13 mouse cellular contexts compared by ENCODE assay signal in genomic region chr13:9578456-9578855, GRCm38 (mm10).
DNase-seq lines count a peak whose midpoint lies in the region; ATAC-seq and TF ChIP-seq lines count a peak whose summit lies in the region.
"Had no signal": no experiment of that assay in that cellular context is flagged by ENCODE, and none has a peak within 500 bp of the region (broad histone marks: within the 10 kb centered on the region; RNA-seq: fewer than 3 reads in every experiment).

No protein-coding gene starts in this region.

- peak; percentile 11 for DNase-seq in kidney, adult 11 months
- DNase-seq in adipocyte (ENCODE audit: low spot score), result peak; percentile 94
- DNase-seq in heart, adult 9 months (ENCODE audit: low spot score in 2 of 2), result peak; percentile 56 to 57
- peak; percentile 28 for DNase-seq in lung, adult 2 months
- no peak for DNase-seq in embryo, embryonic 10 days (ENCODE audit: low spot score)

- H3K36me3 ChIP-seq in kidney, embryonic 16.5 days (ENCODE audit: insufficient read depth, low read length), result 0 out of 2 replicates have a peak, but pooled peaks cover 2% of the 10 kb centered on the region
- H3K36me3 ChIP-seq in forebrain, embryonic 15.5 days, result peaks cover 6% of the 10 kb centered on the region; the same call in 1 of the 2 replicates
- H3K36me3 ChIP-seq: embryonic facial prominence, embryonic 10.5 days; stomach, embryonic 15.5 days had no signal

- no peak overlapping the region for H3K27ac ChIP-seq in kidney, embryonic 16.5 days (ENCODE audit: low read length)
- H3K27ac ChIP-seq in forebrain, embryonic 15.5 days (replicated peaks), result no peak overlapping the region
- H3K27ac ChIP-seq: embryonic facial prominence, embryonic 10.5 days; heart, embryonic 13.5 days; limb, embryonic 10.5 days; stomach, embryonic 15.5 days had no signal

- no peak overlapping the region for H3K4me3 ChIP-seq in kidney, embryonic 16.5 days (ENCODE audit: low read length)
- no peak overlapping the region for H3K4me3 ChIP-seq in lung, adult 2 months (replicated peaks; ENCODE audit: extremely low read depth, low read depth, low read length)
- H3K4me3 ChIP-seq in forebrain, embryonic 15.5 days, result no peak overlapping the region
- H3K4me3 ChIP-seq: embryonic facial prominence, embryonic 10.5 days; heart, embryonic 13.5 days; limb, embryonic 10.5 days; stomach, embryonic 15.5 days had no signal

- WGBS in kidney, embryonic 16.5 days, result 79% methylated on average over 4 of the region's 4 CpGs
- 62% methylated on average over 4 of the region's 4 CpGs for WGBS in lung, adult 2 months
- 88% methylated on average over 4 of the region's 4 CpGs for WGBS in forebrain, embryonic 15.5 days

- TF ChIP-seq CTCF in lung, adult 2 months (IDR thresholded peaks at IDR 0.05; ENCODE audit: insufficient read depth, low read length), result no peak

- no peaks in the 10 kb centered on the region for H3K27me3 ChIP-seq in kidney, embryonic 16.5 days (ENCODE audit: insufficient read depth, low read length)
- no peaks in the 10 kb centered on the region for H3K27me3 ChIP-seq in forebrain, embryonic 15.5 days
- H3K27me3 ChIP-seq: heart, embryonic 13.5 days; stomach, embryonic 15.5 days had no signal

- H3K9me3 ChIP-seq in kidney, embryonic 16.5 days (ENCODE audit: low read length), result no peaks in the 10 kb centered on the region
- no peaks in the 10 kb centered on the region for H3K9me3 ChIP-seq in forebrain, embryonic 15.5 days
- H3K9me3 ChIP-seq: embryonic facial prominence, embryonic 10.5 days; heart, embryonic 13.5 days; limb, embryonic 10.5 days; stomach, embryonic 15.5 days had no signal

- H3K4me1 ChIP-seq in kidney, embryonic 16.5 days (ENCODE audit: insufficient read depth, low read length), result 0 out of 2 replicates have a peak, but pooled peaks cover 3% of the 10 kb centered on the region
- no peaks in the 10 kb centered on the region for H3K4me1 ChIP-seq in lung, adult 2 months (ENCODE audit: control insufficient read depth, insufficient read depth, low read length)
- peaks cover under 1% of the 10 kb centered on the region; the same call in 1 of the 2 replicates for H3K4me1 ChIP-seq in forebrain, embryonic 15.5 days
- H3K4me1 ChIP-seq: embryonic facial prominence, embryonic 10.5 days; limb, embryonic 10.5 days; stomach, embryonic 15.5 days had no signal

- H3K4me2 ChIP-seq in kidney, embryonic 16.5 days (replicated peaks; ENCODE audit: low read depth, low read length), result no peak overlapping the region
- H3K4me2 ChIP-seq in forebrain, embryonic 15.5 days (replicated peaks), result no peak overlapping the region
- H3K4me2 ChIP-seq: heart, embryonic 13.5 days; stomach, embryonic 15.5 days had no signal

- H3K9ac ChIP-seq in kidney, embryonic 16.5 days (replicated peaks; ENCODE audit: low read length), result no peak overlapping the region
- no peak overlapping the region for H3K9ac ChIP-seq in forebrain, embryonic 15.5 days (replicated peaks)
- H3K9ac ChIP-seq: heart, embryonic 13.5 days; stomach, embryonic 15.5 days had no signal

- ATAC-seq in kidney, embryonic 16.5 days (ENCODE audit: low FRiP score, low TSS enrichment), result no peak
- no peak for ATAC-seq in erythroid progenitor cell, adult 5-6 weeks (replicated peaks; ENCODE audit: low FRiP score, poor library complexity, severe bottlenecking)
- ATAC-seq in forebrain, embryonic 15.5 days (replicated peaks), result no peak
- ATAC-seq: forebrain, embryonic 16.5 days had no signal

- TF ChIP-seq POLR2A in lung, adult 2 months (IDR thresholded peaks at IDR 0.05; ENCODE audit: borderline replicate concordance, extremely low read depth, low read depth, low read length), result no peak
